Mouse (Mus musculus) cerebellum, adult 11-12 months (tissue): Measurements from ENCODE around the gene Pfkm.

ENCODE experiments used
- DNase-seq: peaks from one replicate; pipeline ENCODE4 v3.0.0; 2022

Pfkm gene

GRCm38 (mm10) chr15:98177320-98177719 lies 84.9 kb downstream of the Pfkm start:
- no peak for DNase-seq

- DNase-seq: no peak
These were observed 88.3 kb downstream of the Pfkm start for GRCm38 (mm10) chr15:98180567-98181131.

- peak; percentile 99 for DNase-seq
These were observed 88.8 kb downstream of the Pfkm start for GRCm38 (mm10) chr15:98181132-98181711.
